Mouse (Mus musculus) ES-Bruce4 (cell line): Measurements from ENCODE around the gene Ropn1l.

Source experiments
- CTCF ChIP-seq: IDR thresholded peaks from one replicate; pipeline ENCODE4 v1.8.1; 2011; ENCODE audit warnings: low read depth, low read length
- EP300 ChIP-seq: IDR thresholded peaks from 2 replicates; pipeline ENCODE4 v1.6.1; 2011; ENCODE audit warnings: low read depth, low read length; ENCODE audit not compliant: insufficient read depth

GRCm38 (mm10) chr15:31502996-31503395, 49.5 kb upstream of the Ropn1l start:
- TF ChIP-seq CTCF, result no peak
- no peak for TF ChIP-seq EP300
